In genomic region chr2:128381684-128382205, GRCm38 (mm10) we compare ENCODE assay signal across 23 mouse cellular contexts.
A peak's percentile ranks its signal among the peaks of the same experiment; 100 is the strongest.
DNase-seq lines count a peak whose midpoint lies in the region; ATAC-seq and TF ChIP-seq lines count a peak whose summit lies in the region.
"Had no signal": no experiment of that assay in that cellular context is flagged by ENCODE, and none has a peak within 500 bp of the region (broad histone marks: within the 10 kb centered on the region; RNA-seq: fewer than 3 reads in every experiment).

No protein-coding gene starts in this region.

- peaks cover 9% of the 10 kb centered on the region for H3K4me1 ChIP-seq in limb, embryonic 10.5 days
- no peaks in the 10 kb centered on the region for H3K4me1 ChIP-seq in intestine, postnatal 0 days (replicated peaks; ENCODE audit: control insufficient read depth, insufficient read depth, low read length)

- H3K9me3 ChIP-seq in limb, embryonic 10.5 days (replicated peaks): no peaks in the 10 kb centered on the region
- H3K9me3 ChIP-seq in intestine, postnatal 0 days (ENCODE audit: control insufficient read depth): no peaks in the 10 kb centered on the region
- H3K9me3 ChIP-seq: heart, embryonic 13.5 days; hindbrain, embryonic 12.5 days; hindbrain, embryonic 15.5 days had no signal

- DNase-seq in A20 (ENCODE audit: low read depth, low spot score): peak; percentile 56
- peak; percentile 63 for DNase-seq in CD4-positive, CD25-positive, alpha-beta regulatory T cell, adult 2 months (ENCODE audit: low read depth, low spot score)
- no peak for DNase-seq in limb, embryonic 10.5 days (ENCODE audit: low spot score)
- no peak for DNase-seq in lung, postnatal 10 days
- no peak for DNase-seq in T-cell, adult 2 months (ENCODE audit: low spot score)
- DNase-seq: adrenal gland, postnatal 14 days; cerebellum, adult 11-12 months; cerebellum, adult 8-10 months; cerebellum, postnatal 10 days; cerebellum, postnatal 36 days; forebrain, postnatal 0 days; gastrocnemius, adult 2 months; gastrocnemius, postnatal 14 days; heart, adult 11 months; kidney, adult 2 months had no signal

- WGBS in limb, embryonic 10.5 days: 81% methylated on average over 5 of the region's 5 CpGs
- 89% methylated on average over 5 of the region's 5 CpGs for WGBS in intestine, postnatal 0 days

- no peak overlapping the region for H3K4me3 ChIP-seq in limb, embryonic 10.5 days
- H3K4me3 ChIP-seq in intestine, postnatal 0 days (ENCODE audit: low read depth, low read length): no peak overlapping the region
- H3K4me3 ChIP-seq: gastrocnemius, adult 2 months; heart, embryonic 13.5 days; hindbrain, embryonic 12.5 days; hindbrain, embryonic 15.5 days had no signal

- no peak for TF ChIP-seq CTCF in intestine, postnatal 0 days (IDR thresholded peaks at IDR 0.05; ENCODE audit: low read depth)

- H3K27ac ChIP-seq in limb, embryonic 10.5 days: no peak overlapping the region
- H3K27ac ChIP-seq in intestine, postnatal 0 days (ENCODE audit: low read depth, low read length): no peak overlapping the region
- H3K27ac ChIP-seq: gastrocnemius, adult 2 months; heart, embryonic 13.5 days; hindbrain, embryonic 12.5 days; hindbrain, embryonic 15.5 days had no signal

- H3K36me3 ChIP-seq in limb, embryonic 10.5 days: no peaks in the 10 kb centered on the region
- no peaks in the 10 kb centered on the region for H3K36me3 ChIP-seq in intestine, postnatal 0 days (ENCODE audit: control insufficient read depth, insufficient read depth)
- H3K36me3 ChIP-seq: heart, embryonic 13.5 days; hindbrain, embryonic 12.5 days; hindbrain, embryonic 15.5 days had no signal

- H3K4me2 ChIP-seq in intestine, postnatal 0 days (replicated peaks; ENCODE audit: low read depth): no peak overlapping the region
- H3K4me2 ChIP-seq: heart, embryonic 13.5 days; hindbrain, embryonic 12.5 days; hindbrain, embryonic 15.5 days had no signal

- no peak overlapping the region for H3K9ac ChIP-seq in intestine, postnatal 0 days (ENCODE audit: low read depth, low read length)
- H3K9ac ChIP-seq: forebrain, postnatal 0 days; heart, embryonic 13.5 days; hindbrain, embryonic 12.5 days; hindbrain, embryonic 15.5 days had no signal

- ATAC-seq in activated CD4-positive, CD25-positive, alpha-beta regulatory T cell, adult 4 months: peak; percentile 29
- ATAC-seq in inflammation-experienced regulatory T-cells, adult 6 months: peak; percentile 13
- ATAC-seq in intestine, postnatal 0 days: no peak
- ATAC-seq: forebrain, embryonic 14.5 days; forebrain, postnatal 0 days; intestine, embryonic 16.5 days had no signal

- no peaks in the 10 kb centered on the region for H3K27me3 ChIP-seq in limb, embryonic 10.5 days (ENCODE audit: low read depth, poor library complexity, severe bottlenecking)
- H3K27me3 ChIP-seq in intestine, postnatal 0 days (replicated peaks; ENCODE audit: control insufficient read depth, insufficient read depth, low read length): no peaks in the 10 kb centered on the region
- H3K27me3 ChIP-seq: heart, embryonic 13.5 days; hindbrain, embryonic 12.5 days; hindbrain, embryonic 15.5 days had no signal

Comparison
In these comparisons a context has a peak if more than half of its experiments do, and no peak if none do; other contexts are left out.
1. DNase-seq: peak in A20 (single experiment) and CD4-positive, CD25-positive, alpha-beta regulatory T cell, adult 2 months (single experiment); none in limb, embryonic 10.5 days (single experiment), lung, postnatal 10 days (single experiment) and T-cell, adult 2 months (single experiment).